Mouse (Mus musculus): ENCODE measurements around the gene Hjurp. TPM values are rescaled to one million over a fixed set of nuclear protein-coding genes. Genes with fewer than 3 reads are reported as not detected.
"Not testable (repeated sequence)": the region's sequence is repeated elsewhere in the genome, so short reads cannot be mapped to it uniquely, and the experiment has no call there.

The Hjurp gene
- polyA plus RNA-seq, 1 experiment, result 12.8 TPM

DNA sequence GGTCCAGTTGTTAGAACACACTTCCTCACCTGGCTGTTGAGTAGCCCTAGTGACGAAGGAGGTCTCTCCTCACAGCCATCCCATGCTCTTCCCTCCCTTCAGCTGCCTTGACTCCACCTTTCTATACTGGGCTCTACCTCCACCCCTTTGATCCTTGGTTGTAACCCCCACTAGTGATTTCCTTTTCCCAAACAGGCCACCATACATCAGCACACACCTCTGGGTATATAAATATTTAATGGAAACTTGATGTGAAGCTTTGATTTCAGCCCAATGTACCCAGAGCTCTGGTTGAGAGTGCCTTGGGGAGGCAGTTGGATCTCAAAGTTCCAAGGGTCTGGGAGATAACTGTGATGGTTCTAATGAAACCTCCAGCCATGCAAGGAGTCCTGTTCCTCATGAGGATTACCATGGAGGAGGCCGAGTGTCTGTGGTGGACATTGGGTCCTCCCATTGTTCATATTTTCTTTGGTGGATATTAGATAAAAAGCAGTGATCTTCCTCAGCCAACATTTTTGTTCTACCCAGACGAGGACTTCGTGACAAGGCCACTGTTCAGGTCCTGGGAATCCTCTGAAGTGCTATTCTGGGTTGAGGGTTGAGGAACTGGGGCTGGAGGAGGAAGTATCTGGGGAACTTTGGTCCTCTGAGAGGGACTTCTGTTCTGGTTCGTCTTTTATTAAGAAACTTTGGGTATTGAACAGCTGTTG lies 50.6 kb downstream of the Hjurp start, which contains the start of gene Mroh2a:
Mroh2a (plus strand) TSS at position 317 of the 710 bp plus-strand sequence.
- H3K4me1 ChIP-seq (ENCODE audit: control insufficient read depth, insufficient read depth, low read length), result no peaks in the 10 kb centered on the region
- H3K27ac ChIP-seq (ENCODE audit: insufficient read depth, low read depth, low read length), result no peak within 1 kb of the TSS
- no peak for TF ChIP-seq POLR2A (IDR thresholded peaks at IDR 0.05; ENCODE audit: low read depth, low read length)
- WGBS, result 49% methylated on average over 5 of the region's 5 CpGs
- no peak for DNase-seq
- no peaks in the 10 kb centered on the region for H3K27me3 ChIP-seq (replicated peaks; ENCODE audit: control insufficient read depth, insufficient read depth, low read length)
- H3K4me3 ChIP-seq (ENCODE audit: insufficient read depth, low read depth, low read length), result no peak within 1 kb of the TSS
- no peaks in the 10 kb centered on the region for H3K36me3 ChIP-seq (ENCODE audit: control insufficient read depth, insufficient read depth, low read length)

DNA sequence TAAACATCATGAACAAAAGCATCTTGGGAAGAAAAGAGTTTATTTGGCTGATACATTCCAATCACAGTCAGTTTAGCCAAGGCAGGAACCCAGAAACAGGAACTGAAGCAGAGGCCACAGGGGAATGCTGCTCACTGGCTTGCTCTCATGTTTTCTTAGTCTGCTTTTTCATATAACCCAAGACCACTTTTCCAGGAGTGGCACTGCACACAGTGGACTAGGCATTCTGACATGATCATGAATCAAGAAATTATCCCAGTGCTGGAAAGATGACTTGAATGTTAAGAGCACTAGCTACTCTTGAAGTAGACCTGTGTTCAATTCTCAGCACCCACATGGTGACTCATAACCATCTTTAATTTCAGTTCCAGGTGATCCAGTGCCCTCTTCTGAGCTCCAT lies 51.7 kb downstream of the Hjurp start:
- Histone ChIP-seq H3K27me3 (replicated peaks; ENCODE audit: control insufficient read depth, insufficient read depth, low read length) (no peaks in the 10 kb centered on the region), H3K4me1 (ENCODE audit: control insufficient read depth, insufficient read depth, low read length) (no peaks in the 10 kb centered on the region), H3K36me3 (ENCODE audit: control insufficient read depth, insufficient read depth, low read length) (no peaks in the 10 kb centered on the region), H3K27ac (ENCODE audit: insufficient read depth, low read depth, low read length) (no peak overlapping the region), H3K4me3 (ENCODE audit: insufficient read depth, low read depth, low read length) (no peak overlapping the region)
- DNase-seq, result no peak
- TF ChIP-seq POLR2A (IDR thresholded peaks at IDR 0.05; ENCODE audit: low read depth, low read length) (no peak), CTCF (conservative IDR thresholded peaks at IDR 0.05; ENCODE audit: insufficient read depth, insufficient read length, low read depth, low read length) (no peak)

DNA sequence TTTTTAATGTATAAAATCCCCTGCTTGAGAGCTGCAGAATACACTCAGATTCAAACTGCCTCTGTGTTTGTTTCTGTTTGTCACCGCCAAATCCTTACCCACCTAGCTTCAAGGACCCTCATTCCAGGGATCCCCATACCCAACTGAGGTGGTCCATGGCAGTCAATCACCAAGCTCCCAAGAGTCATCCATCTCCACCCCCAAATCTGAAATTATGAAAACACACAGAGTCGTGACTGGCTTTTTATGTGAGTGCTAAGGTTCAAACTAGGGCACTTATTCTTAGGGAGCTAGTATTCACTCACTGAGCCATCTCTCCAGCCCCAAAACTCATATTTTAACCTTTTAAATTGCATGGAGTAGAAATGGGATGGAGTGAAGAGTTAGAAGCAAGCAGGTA lies 52.1 kb downstream of the Hjurp start:
- DNase-seq; H3K4me3 ChIP-seq (ENCODE audit: insufficient read depth, low read depth, low read length); H3K4me1 ChIP-seq (ENCODE audit: control insufficient read depth, insufficient read depth, low read length); H3K27me3 ChIP-seq (replicated peaks; ENCODE audit: control insufficient read depth, insufficient read depth, low read length); H3K27ac ChIP-seq (ENCODE audit: insufficient read depth, low read depth, low read length); H3K36me3 ChIP-seq (ENCODE audit: control insufficient read depth, insufficient read depth, low read length): not testable (repeated sequence)
- WGBS, result 42% methylated on average over 2 of the region's 2 CpGs

DNA sequence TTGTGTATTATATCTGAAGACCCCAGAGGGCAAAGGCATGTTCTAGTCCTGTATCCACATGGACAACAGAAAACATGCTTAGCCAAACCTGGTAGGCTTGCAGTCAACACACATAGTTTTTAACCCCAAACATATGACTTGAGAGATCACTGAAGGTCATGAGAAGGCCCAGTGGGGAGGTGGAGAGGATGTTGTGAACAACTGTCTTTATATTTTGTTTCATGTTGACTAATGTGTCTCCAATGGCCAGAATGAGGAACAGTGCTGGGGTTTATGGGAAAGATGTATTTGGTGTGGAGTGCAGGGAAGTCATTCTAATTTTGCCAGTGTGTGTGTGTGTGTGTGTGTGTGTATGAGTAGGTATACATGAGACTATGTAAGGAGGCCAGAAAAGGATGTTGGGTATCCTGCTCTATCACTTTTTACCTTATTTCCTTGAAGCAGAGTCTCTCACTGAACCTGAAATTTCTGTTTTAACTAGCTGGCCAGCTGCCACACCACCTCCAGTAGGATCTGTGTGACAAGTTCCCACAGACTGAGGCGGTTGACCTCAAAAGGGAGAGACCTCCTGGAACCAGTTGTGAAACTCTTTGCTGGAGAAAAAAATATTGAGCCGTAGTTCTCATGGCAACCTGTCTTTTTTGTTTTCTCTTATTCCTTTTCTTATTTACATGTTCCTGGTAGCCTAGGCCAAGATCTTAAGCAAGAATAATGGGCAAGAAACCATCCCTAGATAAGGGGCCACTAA lies 53.2 kb downstream of the Hjurp start:
- no peak overlapping the region for H3K27ac ChIP-seq (ENCODE audit: insufficient read depth, low read depth, low read length)
- H3K36me3 ChIP-seq (ENCODE audit: control insufficient read depth, insufficient read depth, low read length), result no peaks in the 10 kb centered on the region
- H3K4me1 ChIP-seq (ENCODE audit: control insufficient read depth, insufficient read depth, low read length), result no peaks in the 10 kb centered on the region
- WGBS, result 61% methylated on average over 2 of the region's 2 CpGs
- no peak for TF ChIP-seq POLR2A (IDR thresholded peaks at IDR 0.05; ENCODE audit: low read depth, low read length)
- TF ChIP-seq CTCF (conservative IDR thresholded peaks at IDR 0.05; ENCODE audit: insufficient read depth, insufficient read length, low read depth, low read length), result no peak
- H3K27me3 ChIP-seq (replicated peaks; ENCODE audit: control insufficient read depth, insufficient read depth, low read length), result no peaks in the 10 kb centered on the region
- DNase-seq, result peak; percentile 75
- no peak overlapping the region for H3K4me3 ChIP-seq (ENCODE audit: insufficient read depth, low read depth, low read length)

DNA sequence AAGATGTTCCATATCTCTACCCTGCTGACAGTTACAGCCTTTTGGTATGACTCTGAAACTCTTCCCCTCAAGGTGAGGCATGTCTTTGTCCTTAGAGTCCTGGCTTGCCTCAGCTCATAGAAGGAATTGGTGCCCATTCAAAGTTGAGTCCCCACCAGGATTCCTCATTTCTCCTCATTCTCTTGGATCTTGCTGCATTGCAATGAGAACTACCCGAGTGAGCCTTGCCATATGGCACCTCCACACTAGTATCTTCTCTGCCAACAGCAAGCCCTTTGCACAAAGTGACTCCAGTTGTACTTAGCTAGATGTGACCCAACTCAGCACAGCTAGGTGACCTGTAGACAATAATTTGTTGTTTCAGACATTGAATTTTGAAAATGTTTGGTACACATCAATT lies 53.8 kb downstream of the Hjurp start:
- Histone ChIP-seq H3K27me3 (replicated peaks; ENCODE audit: control insufficient read depth, insufficient read depth, low read length) (no peaks in the 10 kb centered on the region), H3K4me3 (ENCODE audit: insufficient read depth, low read depth, low read length) (no peak overlapping the region), H3K36me3 (ENCODE audit: control insufficient read depth, insufficient read depth, low read length) (no peaks in the 10 kb centered on the region), H3K4me1 (ENCODE audit: control insufficient read depth, insufficient read depth, low read length) (no peaks in the 10 kb centered on the region), H3K27ac (ENCODE audit: insufficient read depth, low read depth, low read length) (no peak overlapping the region)
- TF ChIP-seq CTCF (conservative IDR thresholded peaks at IDR 0.05; ENCODE audit: insufficient read depth, insufficient read length, low read depth, low read length), result no peak
- no peak for TF ChIP-seq POLR2A (IDR thresholded peaks at IDR 0.05; ENCODE audit: low read depth, low read length)
- no peak for DNase-seq
- WGBS, result 54% methylated on average over 1 of the region's 1 CpGs

DNA sequence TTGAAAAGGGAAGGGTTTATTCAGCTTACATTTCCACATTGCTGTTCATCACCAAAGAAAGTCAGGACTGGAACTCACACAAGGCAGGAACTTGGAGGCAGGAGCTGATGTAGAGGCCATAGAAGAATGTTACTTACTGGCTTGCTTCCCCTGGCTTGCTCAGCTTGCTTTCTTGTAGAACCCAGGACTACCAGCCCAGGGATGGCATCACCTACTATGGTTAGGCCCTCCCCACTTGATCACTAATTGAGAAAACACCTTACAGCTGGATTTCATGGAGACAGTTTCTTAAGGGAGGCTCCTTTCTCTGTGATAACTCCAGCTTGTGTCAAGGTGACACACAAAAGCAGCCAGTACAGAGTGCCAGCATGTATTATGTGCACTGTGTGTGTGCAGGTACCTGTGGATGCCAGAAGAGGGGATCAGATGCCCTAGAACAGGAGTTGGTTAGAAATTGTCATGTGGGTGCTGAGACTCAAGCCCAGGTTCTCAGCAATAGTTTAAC lies 54.4 kb downstream of the Hjurp start:
- H3K4me1 ChIP-seq (ENCODE audit: control insufficient read depth, insufficient read depth, low read length); DNase-seq; H3K36me3 ChIP-seq (ENCODE audit: control insufficient read depth, insufficient read depth, low read length); H3K4me3 ChIP-seq (ENCODE audit: insufficient read depth, low read depth, low read length); H3K27me3 ChIP-seq (replicated peaks; ENCODE audit: control insufficient read depth, insufficient read depth, low read length); H3K27ac ChIP-seq (ENCODE audit: insufficient read depth, low read depth, low read length): not testable (repeated sequence)

DNA sequence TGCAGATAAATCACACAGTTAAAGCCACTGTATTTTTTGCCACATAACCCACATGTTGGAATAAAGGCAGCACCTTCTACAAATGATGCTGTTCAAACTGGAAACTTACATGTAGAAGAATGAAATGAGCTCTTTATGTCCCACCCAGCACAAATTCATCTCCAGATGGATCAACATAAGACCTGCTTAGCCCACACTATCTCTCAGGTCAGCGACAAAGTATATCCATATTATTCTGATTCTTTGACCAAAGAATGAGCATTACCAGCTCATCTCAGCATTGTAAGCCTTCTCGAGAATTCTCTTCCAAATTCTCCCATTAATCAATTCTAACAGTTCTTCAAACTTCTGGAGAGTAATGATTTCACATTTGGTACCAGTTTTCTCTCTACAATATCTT lies 55.2 kb downstream of the Hjurp start:
- H3K36me3 ChIP-seq (ENCODE audit: control insufficient read depth, insufficient read depth, low read length), result no peaks in the 10 kb centered on the region
- WGBS, result 48% methylated on average over 2 of the region's 2 CpGs
- no peaks in the 10 kb centered on the region for H3K4me1 ChIP-seq (ENCODE audit: control insufficient read depth, insufficient read depth, low read length)
- TF ChIP-seq POLR2A (IDR thresholded peaks at IDR 0.05; ENCODE audit: low read depth, low read length) (no peak), CTCF (conservative IDR thresholded peaks at IDR 0.05; ENCODE audit: insufficient read depth, insufficient read length, low read depth, low read length) (no peak)
- no peak overlapping the region for H3K27ac ChIP-seq (ENCODE audit: insufficient read depth, low read depth, low read length)
- H3K27me3 ChIP-seq (replicated peaks; ENCODE audit: control insufficient read depth, insufficient read depth, low read length), result no peaks in the 10 kb centered on the region
- DNase-seq, result no peak
- no peak overlapping the region for H3K4me3 ChIP-seq (ENCODE audit: insufficient read depth, low read depth, low read length)

Data from kidney, adult 2 months (tissue).